Mouse (Mus musculus) central nervous system, embryonic 18 days (tissue): ENCODE measurements around the gene Atxn1. TPM values are rescaled to one million over a fixed set of nuclear protein-coding genes. Genes with fewer than 3 reads are reported as not detected.

ENCODE experiments used
- polyA plus RNA-seq: library from polyadenylated mRNA; depleted of rRNA; stranded (reverse); fragments of >200 nt; gene quantifications from 2 replicates; pipeline ENCODE4 v1.2.3, GENCODE M21; 2012; rRNA removed

Atxn1 gene
- polyA plus RNA-seq, result 13.5 and 16.1 TPM in 2 replicates

DNA sequence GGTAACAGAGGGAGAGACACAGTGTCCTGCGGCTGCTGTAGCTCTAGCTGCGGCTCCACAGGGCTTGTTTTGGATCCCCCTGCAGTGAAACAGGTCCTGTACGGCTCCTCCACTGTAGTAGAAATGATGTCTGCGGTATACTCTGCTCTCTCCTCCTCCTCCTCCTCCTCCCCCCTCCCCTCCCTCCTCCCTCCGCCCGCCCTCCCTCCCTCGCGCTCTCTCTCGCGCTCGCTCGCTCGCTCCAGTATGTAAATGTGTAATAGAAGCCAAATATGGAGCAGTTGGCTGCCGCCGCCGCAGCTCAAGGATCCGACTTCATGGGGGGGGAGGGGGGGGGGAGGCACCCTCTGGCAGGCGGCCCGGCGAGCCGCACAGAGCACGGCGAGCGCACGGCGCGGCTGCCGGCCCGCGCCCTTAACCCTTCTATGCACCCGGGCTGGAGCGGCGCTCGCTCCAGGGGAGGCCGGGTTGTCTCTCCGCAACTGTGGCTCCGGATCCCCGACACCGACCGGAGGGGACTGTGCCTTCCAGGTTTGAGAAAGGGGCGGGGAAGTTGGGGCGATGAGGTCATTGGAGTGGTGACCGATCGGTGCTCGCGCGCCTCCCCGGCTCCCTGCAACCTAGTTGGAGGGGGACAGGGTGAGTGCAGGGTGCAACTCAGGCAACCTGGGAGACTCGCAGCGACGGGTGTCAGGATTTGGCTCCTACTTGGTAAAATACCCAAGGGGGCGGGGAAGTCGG is at the start of gene Atxn1:
TSS of gene Atxn1 (minus strand) at position 156 of the 741 bp plus-strand sequence.

DNA sequence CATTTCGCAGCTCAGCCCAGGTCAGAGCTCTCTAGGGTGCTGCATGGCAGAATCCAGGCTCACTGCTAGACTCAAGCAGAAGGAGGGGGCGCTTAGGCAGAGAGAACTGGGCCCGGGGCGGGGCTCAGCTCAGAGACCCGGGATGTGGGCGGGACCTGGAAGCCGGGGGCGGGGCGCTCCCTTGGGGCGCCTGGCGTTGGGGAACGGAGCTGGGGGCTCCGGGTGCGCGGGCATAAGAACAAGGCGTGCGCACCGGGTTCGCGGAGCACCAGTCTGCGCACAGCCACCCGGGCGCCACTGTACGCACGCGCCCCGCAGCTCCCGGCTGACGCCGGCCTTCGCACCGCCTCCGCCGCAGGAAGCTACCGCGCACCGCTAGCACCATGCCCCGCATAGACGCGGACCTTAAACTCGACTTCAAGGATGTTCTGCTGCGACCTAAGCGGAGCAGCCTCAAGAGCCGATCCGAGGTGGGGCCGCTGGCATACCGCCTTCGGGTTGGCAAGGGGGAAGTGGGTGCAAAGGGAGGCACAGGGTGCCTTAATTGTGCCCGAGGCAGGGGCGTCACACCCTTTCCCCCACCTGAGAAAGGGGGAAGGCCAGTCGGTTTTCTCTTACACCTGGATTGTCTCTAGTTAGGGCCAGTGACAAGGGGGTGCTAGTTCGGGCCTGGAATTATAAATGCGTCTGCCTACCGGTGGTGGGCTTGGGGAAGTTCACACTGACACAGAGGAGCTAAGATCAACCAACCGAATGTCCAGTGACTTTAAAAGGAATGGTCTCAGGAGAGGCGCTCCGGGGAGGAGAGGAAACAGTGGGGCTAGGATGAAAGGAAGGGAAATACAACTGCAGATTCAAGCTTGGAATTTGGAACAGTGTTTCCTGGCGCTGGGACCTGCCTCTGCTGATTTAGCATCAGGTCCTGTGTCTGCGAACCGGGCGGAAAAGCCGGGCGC is 457.3 kb downstream of the Atxn1 start, which contains the start of gene Gmpr:
TSS of gene Gmpr (plus strand) at position 171 of the 956 bp plus-strand sequence.

